Mouse (Mus musculus): ENCODE data around the gene Lin7a.

Lin7a gene

GRCm38 (mm10) chr10:107323865-107324264, 52.4 kb downstream of the Lin7a start:
- DNase-seq (ENCODE audit: low spot score) = no peak

GRCm38 (mm10) chr10:107325558-107325957, 54.1 kb downstream of the Lin7a start:
- DNase-seq (ENCODE audit: low spot score) = no peak

- DNase-seq (ENCODE audit: low spot score) = no peak
These were observed 68.0 kb downstream of the Lin7a start for GRCm38 (mm10) chr10:107339524-107339923.

- DNase-seq (ENCODE audit: low spot score) = no peak
These were observed 69.7 kb downstream of the Lin7a start for GRCm38 (mm10) chr10:107341151-107341550.

GRCm38 (mm10) chr10:107344200-107344599, 72.7 kb downstream of the Lin7a start:
- DNase-seq (ENCODE audit: low spot score) = no peak

GRCm38 (mm10) chr10:107347842-107348241, 76.4 kb downstream of the Lin7a start:
- no peak for DNase-seq (ENCODE audit: low spot score)

GRCm38 (mm10) chr10:107351696-107352485, 80.4 kb downstream of the Lin7a start:
- no peak for DNase-seq (ENCODE audit: low spot score)

- no peak for DNase-seq (ENCODE audit: low spot score)
These were observed 82.0 kb downstream of the Lin7a start for GRCm38 (mm10) chr10:107353483-107353882.

- DNase-seq (ENCODE audit: low spot score) = no peak
These were observed 87.1 kb downstream of the Lin7a start for GRCm38 (mm10) chr10:107358443-107359040.

GRCm38 (mm10) chr10:107359296-107359695, 87.8 kb downstream of the Lin7a start:
- no peak for DNase-seq (ENCODE audit: low spot score)

- DNase-seq (ENCODE audit: low spot score) = no peak
These were observed 90.1 kb downstream of the Lin7a start for GRCm38 (mm10) chr10:107361546-107361945.

- DNase-seq (ENCODE audit: low spot score) = no peak
These were observed 90.5 kb downstream of the Lin7a start for GRCm38 (mm10) chr10:107362026-107362425.

- DNase-seq (ENCODE audit: low spot score) = no peak
These were observed 91.7 kb downstream of the Lin7a start for GRCm38 (mm10) chr10:107363049-107363816.

- DNase-seq (ENCODE audit: low spot score) = no peak
These were observed 105.7 kb downstream of the Lin7a start for GRCm38 (mm10) chr10:107377218-107377617.

GRCm38 (mm10) chr10:107381143-107381746, 109.8 kb downstream of the Lin7a start:
- no peak for DNase-seq (ENCODE audit: low spot score)

GRCm38 (mm10) chr10:107383825-107384224, 112.3 kb downstream of the Lin7a start:
- no peak for DNase-seq (ENCODE audit: low spot score)

GRCm38 (mm10) chr10:107389505-107389904, 118.0 kb downstream of the Lin7a start:
- no peak for DNase-seq (ENCODE audit: low spot score)

GRCm38 (mm10) chr10:107405347-107405746, 133.9 kb downstream of the Lin7a start:
- no peak for DNase-seq (ENCODE audit: low spot score)

GRCm38 (mm10) chr10:107418306-107418705, 146.8 kb downstream of the Lin7a start:
- DNase-seq (ENCODE audit: low spot score) = no peak

- DNase-seq (ENCODE audit: low spot score) = no peak
These were observed 165.5 kb downstream of the Lin7a start for GRCm38 (mm10) chr10:107436967-107437366.

- DNase-seq (ENCODE audit: low spot score) = no peak
These were observed 171.3 kb downstream of the Lin7a start for GRCm38 (mm10) chr10:107442781-107443180.
